Mouse (Mus musculus) ES-Bruce4 (cell line): Measurements from ENCODE around the gene Nhsl1.

Experiments used
- CTCF ChIP-seq: IDR thresholded peaks from one replicate; pipeline ENCODE4 v1.8.1; 2011; ENCODE audit warnings: low read depth, low read length
- POLR2A ChIP-seq: IDR thresholded peaks from one replicate; pipeline ENCODE4 v1.8.1; 2011; ENCODE audit warnings: low read length; ENCODE audit not compliant: insufficient read depth

DNA sequence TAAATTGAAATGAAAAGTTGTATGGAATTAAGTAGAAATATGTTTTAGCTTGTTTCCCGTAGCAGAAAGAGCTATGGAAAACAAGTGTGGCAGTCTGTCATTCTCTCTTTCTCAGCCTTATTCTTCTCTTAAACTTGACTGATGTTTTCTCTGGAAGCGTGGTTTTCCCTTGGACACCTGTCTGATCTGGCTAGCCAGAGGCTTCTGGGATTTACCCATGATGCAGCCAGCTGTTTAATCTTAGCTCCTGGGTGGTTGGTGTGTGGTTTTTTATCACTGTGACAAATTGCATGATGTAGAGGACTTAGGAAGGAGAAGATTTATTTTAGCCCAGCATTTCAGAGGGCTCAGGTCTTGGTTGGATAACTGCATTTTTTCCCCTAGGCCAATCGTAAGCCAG is 164.9 kb downstream of the Nhsl1 start:
- no peak for TF ChIP-seq CTCF
- no peak for TF ChIP-seq POLR2A
